Mouse (Mus musculus) cerebellum, adult 2 months (tissue): ENCODE results near the gene Tcp10a. TPM values are rescaled to one million over a fixed set of nuclear protein-coding genes. Genes with fewer than 3 reads are reported as not detected.
"Not testable (repeated sequence)": the region's sequence is repeated elsewhere in the genome, so short reads cannot be mapped to it uniquely, and the experiment has no call there.

Experiments
- DNase-seq, 2 experiments: peaks; one replicate each; pipeline ENCODE4 v3.0.0; 2021
- H3K27ac ChIP-seq: fragments of 200-500 bp; 2 replicates; pipeline ENCODE4 v1.5.1; 2012; ENCODE audit warnings: low read length, control low read depth, inconsistent platforms; ENCODE audit not compliant: insufficient read depth
- H3K27me3 ChIP-seq: fragments of 200-500 bp; 2 replicates; pipeline ENCODE4 v1.6.1; 2012; ENCODE audit warnings: inconsistent platforms, mild to moderate bottlenecking, low read length, moderate library complexity; ENCODE audit not compliant: control insufficient read depth, insufficient read depth
- H3K4me1 ChIP-seq: fragments of 200-500 bp; 2 replicates; pipeline ENCODE4 v1.6.1; 2011; ENCODE audit warnings: low read length; ENCODE audit not compliant: control insufficient read depth, insufficient read depth
- H3K4me3 ChIP-seq: fragments of 200-500 bp; replicated peaks from 2 replicates; pipeline ENCODE3; 2011; ENCODE audit warnings: mild to moderate bottlenecking, low read depth, low read length, control low read depth; ENCODE audit not compliant: insufficient read depth
- CTCF ChIP-seq: fragments of 200-500 bp; IDR thresholded peaks from 2 replicates; pipeline ENCODE4 v1.5.1; 2011; ENCODE audit warnings: low read depth, mild to moderate bottlenecking, control low read depth, low read length, moderate library complexity, borderline replicate concordance; ENCODE audit not compliant: insufficient read depth
- POLR2A ChIP-seq: fragments of 200-500 bp; IDR thresholded peaks from 2 replicates; pipeline ENCODE4 v1.6.1; 2011; ENCODE audit warnings: low read length, control low read depth, borderline replicate concordance; ENCODE audit not compliant: insufficient read depth
- WGBS: fragments of 180-500 bp; shearing (Covaris S2); methylation state at CpG from one replicate; pipeline ENCODE4 v1.1.7; 2018; 5-methylcytosine and 5-hydroxymethylcytosine counted together
- polyA plus RNA-seq: library from polyadenylated mRNA; depleted of rRNA; stranded (reverse); fragments of >200 nt; gene quantifications from 2 replicates; pipeline ENCODE4 v1.2.3, GENCODE M21; 2012; rRNA removed

Gene Tcp10a
- 0.05 TPM in 2 replicates for polyA plus RNA-seq

- DNase-seq, H3K27ac ChIP-seq, H3K4me1 ChIP-seq, H3K4me3 ChIP-seq, H3K27me3 ChIP-seq: not testable (repeated sequence)
- WGBS: 95% methylated on average over 4 of the region's 5 CpGs
Measured at GRCm38 (mm10) chr17:7324346-7324745, at the start of gene Tcp10a. Gene Tcp10a, plus strand, starts transcription at chr17:7324646.

GRCm38 (mm10) chr17:7278702-7279242 is 45.7 kb upstream of the Tcp10a start:
- peak; percentile 25 to 46 for DNase-seq
- no peak overlapping the region for H3K4me3 ChIP-seq
- TF ChIP-seq POLR2A: no peak
- no peak for TF ChIP-seq CTCF
- H3K4me1 ChIP-seq: peaks cover 5% of the 10 kb centered on the region; the same call in 1 of the 2 replicates
- H3K27ac ChIP-seq: no peak overlapping the region
- no peaks in the 10 kb centered on the region for H3K27me3 ChIP-seq
- 25% methylated on average over 15 of the region's 15 CpGs for WGBS

GRCm38 (mm10) chr17:7279251-7279650 is 45.2 kb upstream of the Tcp10a start:
- Histone ChIP-seq H3K27me3 (no peaks in the 10 kb centered on the region), H3K4me3 (no peak overlapping the region), H3K27ac (no peak overlapping the region), H3K4me1 (peaks cover 5% of the 10 kb centered on the region; the same call in 1 of the 2 replicates)
- WGBS: 82% methylated on average over 9 of the region's 9 CpGs
- TF ChIP-seq CTCF (no peak), POLR2A (no peak)
- no peak for DNase-seq

GRCm38 (mm10) chr17:7284297-7284910 is 40.0 kb upstream of the Tcp10a start:
- peak in 1 of 2 experiments; percentile 29 for DNase-seq
- Histone ChIP-seq H3K4me3 (no peak overlapping the region), H3K27ac (no peak overlapping the region), H3K27me3 (no peaks in the 10 kb centered on the region), H3K4me1 (peaks cover 10% of the 10 kb centered on the region; the same call in 1 of the 2 replicates)
- 76% methylated on average over 8 of the region's 8 CpGs for WGBS
- TF ChIP-seq POLR2A (no peak), CTCF (no peak)

GRCm38 (mm10) chr17:7285292-7285691 is 39.2 kb upstream of the Tcp10a start:
- H3K27ac ChIP-seq: no peak overlapping the region
- no peaks in the 10 kb centered on the region for H3K27me3 ChIP-seq
- H3K4me3 ChIP-seq: no peak overlapping the region
- WGBS: 96% methylated on average over 12 of the region's 12 CpGs
- no peak for TF ChIP-seq CTCF
- no peak for TF ChIP-seq POLR2A
- DNase-seq: no peak
- peaks cover 10% of the 10 kb centered on the region; the same call in 1 of the 2 replicates for H3K4me1 ChIP-seq

GRCm38 (mm10) chr17:7286422-7287050 is 37.9 kb upstream of the Tcp10a start:
- Histone ChIP-seq H3K4me1 (peaks cover 12% of the 10 kb centered on the region), H3K27me3 (no peaks in the 10 kb centered on the region), H3K27ac (no peak overlapping the region), H3K4me3 (no peak overlapping the region)
- peak in 1 of 2 experiments; percentile 10 for DNase-seq
- TF ChIP-seq POLR2A (no peak), CTCF (no peak)
- 43% methylated on average over 12 of the region's 12 CpGs for WGBS

GRCm38 (mm10) chr17:7292012-7292684 is 32.3 kb upstream of the Tcp10a start:
- TF ChIP-seq POLR2A (no peak), CTCF (no peak)
- DNase-seq: peak in 1 of 2 experiments; percentile 41
- WGBS: 42% methylated on average over 11 of the region's 11 CpGs
- no peak overlapping the region for H3K4me3 ChIP-seq
- no peaks in the 10 kb centered on the region for H3K27me3 ChIP-seq
- peaks cover 9% of the 10 kb centered on the region for H3K4me1 ChIP-seq
- H3K27ac ChIP-seq: no peak overlapping the region
